Mouse (Mus musculus) limb, embryonic 11.5 days (tissue): Measurements from ENCODE around the gene Serpind1. TPM values are rescaled to one million over a fixed set of nuclear protein-coding genes. Genes with fewer than 3 reads are reported as not detected.

Experiments
- ATAC-seq: fragments of 200-750 bp; cut with Nextera tagmentation; 2 replicates; pipeline ENCODE4 v1.8.0; 2017; ENCODE audit warnings: low read depth; ENCODE audit not compliant: insufficient number of reproducible peaks, low FRiP score, low TSS enrichment
- DNase-seq: peaks from one replicate; pipeline ENCODE4 v3.0.0-alpha.2; 2015; ENCODE audit warnings: low spot score
- H3K27ac ChIP-seq: fragments of 300-500 bp; sonication (generic); replicated peaks from 2 replicates; pipeline ENCODE4 v1.5.1; 2014; ENCODE audit warnings: low read depth, mild to moderate bottlenecking, low read length
- H3K27me3 ChIP-seq: fragments of 300-500 bp; sonication (generic); 2 replicates; pipeline ENCODE4 v1.6.1; 2014; ENCODE audit warnings: mild to moderate bottlenecking, low read length, mixed read lengths; ENCODE audit not compliant: control insufficient read depth, insufficient read depth
- H3K36me3 ChIP-seq: fragments of 300-500 bp; sonication (generic); 2 replicates; pipeline ENCODE4 v1.6.1; 2014; ENCODE audit warnings: mild to moderate bottlenecking, low read length, moderate library complexity, mixed read lengths; ENCODE audit not compliant: control insufficient read depth, insufficient read depth
- H3K4me1 ChIP-seq: fragments of 300-500 bp; sonication (generic); 2 replicates; pipeline ENCODE4 v1.6.1; 2014; ENCODE audit warnings: low read length, mixed read lengths; ENCODE audit not compliant: control insufficient read depth, insufficient read depth
- H3K4me2 ChIP-seq: fragments of 300-500 bp; sonication (generic); 2 replicates; pipeline ENCODE4 v1.6.1; 2014; ENCODE audit warnings: low read depth, mild to moderate bottlenecking, moderate library complexity; ENCODE audit not compliant: severe bottlenecking
- H3K4me3 ChIP-seq: fragments of 300-500 bp; sonication (generic); 2 replicates; pipeline ENCODE4 v1.5.1; 2014; ENCODE audit warnings: low read depth, low read length
- H3K9ac ChIP-seq: fragments of 300-500 bp; sonication (generic); 2 replicates; pipeline ENCODE4 v1.6.1; 2014; ENCODE audit warnings: mild to moderate bottlenecking, low read length
- H3K9me3 ChIP-seq: fragments of 300-500 bp; sonication (generic); 2 replicates; pipeline ENCODE4 v1.6.1; 2016; ENCODE audit warnings: low read length; ENCODE audit not compliant: control insufficient read depth
- WGBS: fragments of 180-500 bp; shearing (Covaris S2); extraction: QIAGEN DNeasy Blood & Tissue Kit; methylation state at CpG from one replicate; pipeline ENCODE4 v1.1.7; 2014; 5-methylcytosine and 5-hydroxymethylcytosine counted together
- polyA plus RNA-seq: library from polyadenylated mRNA; unstranded; fragments of >200 nt; fragmentation: Nextera tagmentation; extraction: Ambion mirVana; gene quantifications from 2 replicates; pipeline ENCODE4 v1.2.1, GENCODE M21; 2014

Serpind1 gene
- polyA plus RNA-seq, 1 experiment from 2014 or later, result 0.12 TPM

DNA sequence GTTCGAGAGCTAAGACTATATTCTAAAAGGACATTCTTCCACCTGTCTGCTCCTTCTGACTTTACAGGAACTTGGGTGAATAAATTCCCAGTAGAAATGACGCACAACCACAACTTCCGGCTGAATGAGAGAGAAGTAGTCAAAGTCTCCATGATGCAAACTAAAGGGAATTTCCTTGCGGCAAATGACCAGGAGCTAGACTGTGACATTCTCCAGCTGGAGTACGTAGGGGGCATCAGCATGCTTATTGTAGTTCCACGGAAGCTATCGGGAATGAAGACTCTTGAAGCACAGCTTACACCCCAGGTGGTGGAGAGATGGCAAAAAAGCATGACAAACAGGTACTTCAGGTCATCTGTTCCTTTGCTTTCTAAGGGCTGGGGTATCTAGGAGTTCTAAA, 8.5 kb downstream of the Serpind1 start:
- no peaks in the 10 kb centered on the region for H3K4me1 ChIP-seq
- ATAC-seq (no peak), DNase-seq (no peak)
- no peak overlapping the region for H3K27ac ChIP-seq
- H3K36me3 ChIP-seq, result no peaks in the 10 kb centered on the region; the same call in 1 of the 2 replicates
- H3K4me2 ChIP-seq, result no peak overlapping the region
- no peaks in the 10 kb centered on the region for H3K9me3 ChIP-seq
- WGBS, result 91% methylated on average over 7 of the region's 7 CpGs
- H3K27me3 ChIP-seq, result no peaks in the 10 kb centered on the region
- no peak overlapping the region for H3K4me3 ChIP-seq
- H3K9ac ChIP-seq, result no peak overlapping the region

DNA sequence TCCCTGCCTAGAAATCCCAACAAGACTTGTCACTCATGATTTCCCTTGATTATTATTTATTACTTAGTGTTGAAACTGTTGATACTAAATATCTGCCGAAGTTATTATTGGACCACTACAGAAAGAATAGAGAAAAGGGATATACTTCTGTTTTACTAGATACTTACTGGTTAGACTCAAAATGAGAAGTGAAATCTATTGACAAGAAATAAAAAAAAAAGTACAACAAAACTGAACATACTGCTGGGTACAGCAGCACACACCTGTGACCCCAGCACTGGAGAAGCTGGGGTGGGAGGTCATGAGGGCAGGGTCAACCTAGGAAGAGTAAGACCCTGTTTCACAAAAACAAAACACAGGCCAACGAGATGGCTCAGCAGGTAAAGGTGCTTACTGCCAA, 9.5 kb downstream of the Serpind1 start:
- Histone ChIP-seq H3K9me3 (no peaks in the 10 kb centered on the region), H3K9ac (no peak overlapping the region), H3K27me3 (no peaks in the 10 kb centered on the region), H3K27ac (no peak overlapping the region), H3K36me3 (no peaks in the 10 kb centered on the region; the same call in 1 of the 2 replicates), H3K4me2 (no peak overlapping the region), H3K4me3 (no peak overlapping the region), H3K4me1 (no peaks in the 10 kb centered on the region)
- 84% methylated on average over 2 of the region's 2 CpGs for WGBS
- ATAC-seq (no peak), DNase-seq (no peak)

DNA sequence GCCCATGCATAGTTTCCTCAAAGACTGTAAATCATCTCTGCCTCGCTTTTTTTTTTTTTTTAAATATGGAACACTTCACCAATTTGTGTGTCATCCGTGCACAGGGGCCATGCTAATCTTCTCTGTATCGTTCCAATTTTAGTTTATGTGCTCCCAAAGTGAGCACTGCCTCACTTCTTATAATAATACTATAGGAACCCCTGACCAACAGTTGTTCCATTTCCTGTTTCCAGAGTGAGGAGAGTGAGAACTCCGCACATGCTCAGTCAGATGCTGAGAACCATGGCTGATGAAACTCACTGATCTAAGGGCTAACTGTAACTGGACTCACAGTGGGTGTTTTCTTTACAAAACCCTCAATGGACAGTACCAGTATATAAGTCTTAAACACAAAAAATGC, 10.7 kb downstream of the Serpind1 start:
- H3K4me3 ChIP-seq, result no peak overlapping the region
- ATAC-seq (no peak), DNase-seq (no peak)
- no peaks in the 10 kb centered on the region for H3K9me3 ChIP-seq
- no peaks in the 10 kb centered on the region for H3K27me3 ChIP-seq
- H3K4me2 ChIP-seq, result no peak overlapping the region
- 89% methylated on average over 4 of the region's 4 CpGs for WGBS
- H3K4me1 ChIP-seq, result no peaks in the 10 kb centered on the region
- H3K36me3 ChIP-seq, result no peaks in the 10 kb centered on the region; the same call in 1 of the 2 replicates
- H3K9ac ChIP-seq, result no peak overlapping the region
- H3K27ac ChIP-seq, result no peak overlapping the region

DNA sequence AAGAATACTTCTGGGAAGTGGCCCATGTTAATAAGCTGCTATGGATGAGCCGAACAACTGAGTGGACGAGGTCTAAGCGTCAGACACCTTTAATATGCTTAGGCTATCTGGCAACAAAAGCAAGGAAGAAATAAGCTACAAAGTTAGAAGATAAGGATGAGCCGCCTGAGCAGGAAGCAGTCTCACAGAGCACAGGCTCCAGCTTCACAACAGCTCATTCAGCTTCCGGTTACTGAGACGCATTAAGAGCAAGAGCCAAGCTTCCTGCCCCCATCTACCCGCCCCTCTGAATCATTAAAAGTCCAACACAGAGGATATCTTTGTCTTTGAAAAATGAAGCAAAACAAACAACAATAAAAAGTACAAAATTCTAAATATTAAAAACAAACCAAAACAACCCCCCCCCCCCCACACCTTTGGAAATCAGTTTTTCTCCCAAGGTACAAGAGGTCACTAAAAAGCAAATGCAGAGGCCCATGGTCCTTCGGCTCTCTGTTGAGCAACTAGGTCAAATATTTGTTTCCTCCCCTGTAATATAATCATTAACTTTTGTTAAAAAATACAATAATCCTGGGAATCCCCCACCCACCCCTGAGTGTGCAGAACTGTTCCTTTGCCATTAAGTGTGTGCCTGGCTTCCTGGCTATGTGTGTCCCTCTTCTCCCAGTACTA, 14.1 kb downstream of the Serpind1 start:
- Histone ChIP-seq H3K9ac (no peak overlapping the region), H3K9me3 (no peaks in the 10 kb centered on the region), H3K36me3 (no peaks in the 10 kb centered on the region; the same call in 1 of the 2 replicates), H3K27me3 (no peaks in the 10 kb centered on the region), H3K4me3 (no peak overlapping the region), H3K4me2 (no peak overlapping the region), H3K27ac (no peak overlapping the region), H3K4me1 (no peaks in the 10 kb centered on the region)
- whole genome bisulfite sequencing, result 89% methylated on average over 8 of the region's 8 CpGs
- no peak for DNase-seq
- no peak for ATAC-seq

DNA sequence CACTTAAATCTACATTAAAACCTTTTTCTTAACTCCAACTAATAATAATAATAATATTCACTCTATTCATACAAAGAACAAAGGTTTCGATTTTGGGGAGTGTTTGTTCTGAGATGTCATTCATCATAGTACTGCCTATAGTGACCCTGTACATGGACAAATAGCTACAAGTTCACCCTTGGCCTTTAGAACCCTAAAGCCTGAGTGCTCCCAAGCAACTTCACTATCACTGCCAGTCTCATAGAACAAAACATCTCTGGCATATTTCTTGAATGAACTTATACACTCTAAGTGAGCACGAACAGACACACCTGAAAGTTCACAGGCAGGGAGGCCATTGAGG, 14.6 kb downstream of the Serpind1 start:
- Histone ChIP-seq H3K36me3 (no peaks in the 10 kb centered on the region; the same call in 1 of the 2 replicates), H3K9me3 (no peaks in the 10 kb centered on the region), H3K4me3 (no peak overlapping the region), H3K4me1 (no peaks in the 10 kb centered on the region), H3K4me2 (no peak overlapping the region), H3K9ac (no peak overlapping the region), H3K27ac (no peak overlapping the region), H3K27me3 (no peaks in the 10 kb centered on the region)
- WGBS, result 91% methylated on average over 2 of the region's 2 CpGs
- ATAC-seq, result no peak
- DNase-seq, result no peak

DNA sequence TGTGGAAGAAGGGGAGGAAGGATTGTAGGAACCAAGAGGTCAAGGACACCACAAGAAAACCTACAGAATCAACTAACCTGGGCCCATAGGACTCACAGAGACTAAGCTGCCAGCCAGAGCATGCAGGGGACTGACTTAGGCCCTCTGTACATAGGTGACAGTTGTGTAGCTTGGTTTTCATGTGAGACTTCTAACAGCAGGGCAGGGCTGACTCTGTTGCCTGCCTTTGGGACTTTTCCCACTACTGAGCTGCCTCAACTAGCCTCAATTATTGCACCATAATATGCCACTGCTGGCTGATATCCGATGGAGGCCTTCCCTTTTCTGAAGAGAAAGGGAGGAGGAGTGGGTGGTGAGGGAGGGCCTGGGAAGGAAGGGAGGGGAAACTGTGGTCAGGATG, 15.6 kb downstream of the Serpind1 start:
- 86% methylated on average over 1 of the region's 1 CpGs for WGBS
- DNase-seq, result no peak
- Histone ChIP-seq H3K36me3 (no peaks in the 10 kb centered on the region; the same call in 1 of the 2 replicates), H3K4me2 (no peak overlapping the region), H3K27me3 (no peaks in the 10 kb centered on the region), H3K9ac (no peak overlapping the region), H3K4me3 (no peak overlapping the region), H3K27ac (no peak overlapping the region), H3K4me1 (no peaks in the 10 kb centered on the region), H3K9me3 (no peaks in the 10 kb centered on the region)
- no peak for ATAC-seq

DNA sequence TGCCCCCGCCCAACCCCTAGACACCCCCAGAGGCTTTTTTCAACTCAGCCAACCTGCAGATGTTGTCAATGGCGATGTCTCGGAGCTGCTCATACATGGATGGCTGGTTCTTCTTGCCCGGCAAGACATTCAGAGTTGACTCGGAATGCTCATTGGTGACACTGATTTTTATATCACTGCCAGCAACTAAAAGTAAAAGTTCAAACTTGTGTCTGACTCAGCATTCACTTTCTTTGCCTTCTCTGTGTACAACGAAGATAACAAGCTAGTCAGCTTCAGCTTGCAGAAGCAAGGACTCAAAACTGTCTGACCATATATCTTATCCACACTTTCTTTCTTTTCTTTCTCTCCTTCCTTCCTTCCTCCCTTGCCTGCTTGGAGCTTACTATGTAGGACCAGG, 24.9 kb downstream of the Serpind1 start:
- DNase-seq, result no peak
- WGBS, result 91% methylated on average over 6 of the region's 6 CpGs
- H3K9me3 ChIP-seq, result no peaks in the 10 kb centered on the region
- H3K4me2 ChIP-seq, result no peak overlapping the region
- H3K27ac ChIP-seq, result no peak overlapping the region
- no peak overlapping the region for H3K9ac ChIP-seq
- ATAC-seq, result no peak
- H3K36me3 ChIP-seq, result peaks cover 6% of the 10 kb centered on the region; the same call in 1 of the 2 replicates
- no peaks in the 10 kb centered on the region for H3K27me3 ChIP-seq
- H3K4me3 ChIP-seq, result no peak overlapping the region
- H3K4me1 ChIP-seq, result no peaks in the 10 kb centered on the region

DNA sequence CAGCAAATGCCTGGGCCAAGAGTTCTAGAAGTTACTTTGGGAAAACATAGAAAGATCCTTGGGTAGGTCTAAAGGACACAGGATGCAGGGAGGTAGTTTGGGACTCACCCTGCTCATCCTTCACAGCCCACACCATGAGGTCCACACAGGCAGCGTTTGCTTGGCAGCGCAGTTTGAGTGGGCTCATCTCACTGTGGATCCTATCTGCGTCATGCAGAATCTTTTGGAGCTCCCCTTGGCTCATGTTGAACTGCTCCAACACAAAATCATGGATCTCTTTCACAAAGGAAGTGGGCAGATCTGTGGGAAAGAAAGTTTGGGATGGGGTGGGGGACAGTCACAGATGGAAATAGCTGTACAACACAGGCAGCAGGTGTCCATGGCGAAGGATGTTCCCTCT, 27.6 kb downstream of the Serpind1 start:
- Histone ChIP-seq H3K9ac (no peak overlapping the region), H3K27me3 (no peaks in the 10 kb centered on the region), H3K4me2 (no peak overlapping the region), H3K36me3 (peaks cover 6% of the 10 kb centered on the region; the same call in 1 of the 2 replicates), H3K9me3 (no peaks in the 10 kb centered on the region), H3K4me3 (no peak overlapping the region), H3K4me1 (no peaks in the 10 kb centered on the region), H3K27ac (no peak overlapping the region)
- no peak for DNase-seq
- no peak for ATAC-seq
- 94% methylated on average over 4 of the region's 4 CpGs for WGBS

DNA sequence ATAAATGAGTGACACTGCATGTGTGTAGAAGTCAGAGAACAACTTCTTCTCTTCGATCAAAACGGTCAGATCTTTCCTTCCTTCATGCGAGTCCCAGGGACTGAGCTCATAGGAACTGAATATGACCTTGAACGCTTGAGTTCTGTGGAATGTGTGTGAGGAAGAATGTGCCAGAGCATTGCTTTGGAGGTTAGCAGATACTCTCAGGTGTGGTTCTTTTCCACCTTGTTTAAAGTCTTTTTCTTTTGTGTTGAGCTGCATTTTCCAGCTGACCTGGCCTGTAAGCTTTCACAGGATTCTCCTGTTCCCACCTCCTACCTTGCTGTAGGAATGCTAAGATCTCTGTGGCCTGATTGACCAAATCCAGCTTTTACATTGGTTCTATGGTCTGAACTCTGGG, 51.1 kb downstream of the Serpind1 start:
- 0 out of 2 replicates have a peak, but pooled peaks cover 4% of the 10 kb centered on the region for H3K36me3 ChIP-seq
- ATAC-seq (no peak), DNase-seq (no peak)
- no peaks in the 10 kb centered on the region for H3K27me3 ChIP-seq
- H3K4me3 ChIP-seq, result no peak overlapping the region
- WGBS, result 95% methylated on average over 4 of the region's 4 CpGs
- no peak overlapping the region for H3K9ac ChIP-seq
- H3K4me1 ChIP-seq, result no peaks in the 10 kb centered on the region
- no peak overlapping the region for H3K27ac ChIP-seq
- H3K4me2 ChIP-seq, result no peak overlapping the region
- H3K9me3 ChIP-seq, result no peaks in the 10 kb centered on the region
